Mouse (Mus musculus): Measurements from ENCODE around the gene Nos2. TPM values are rescaled to one million over a fixed set of nuclear protein-coding genes. Genes with fewer than 3 reads are reported as not detected.

Nos2 gene
- 0.78 and 1.2 TPM in 2 replicates for polyA plus RNA-seq (2015; fragmentation: Nextera tagmentation; extraction: Ambion mirVana)

- no peaks in the 10 kb centered on the region for H3K36me3 ChIP-seq
- no peak within 1 kb of the TSS for H3K27ac ChIP-seq (replicated peaks)
- no peak within 1 kb of the TSS for H3K9ac ChIP-seq (replicated peaks)
- peaks cover 27% of the 10 kb centered on the region for H3K27me3 ChIP-seq
- no peak within 1 kb of the TSS for H3K4me2 ChIP-seq (replicated peaks)
- H3K4me1 ChIP-seq: peaks cover 8% of the 10 kb centered on the region
- no peak within 1 kb of the TSS for H3K4me3 ChIP-seq
- H3K9me3 ChIP-seq: no peaks in the 10 kb centered on the region
- ATAC-seq (replicated peaks): no peak
- WGBS: 54% methylated on average over 6 of the region's 6 CpGs
Measured at GRCm38 (mm10) chr11:78920411-78920939, at the start of gene Nos2. Gene Nos2 (plus strand): TSS chr11:78920787.

- H3K4me3 ChIP-seq: no peak overlapping the region
- WGBS: 84% methylated on average over 4 of the region's 4 CpGs
- no peaks in the 10 kb centered on the region for H3K4me1 ChIP-seq
- ATAC-seq (replicated peaks): no peak
- no peak overlapping the region for H3K9ac ChIP-seq (replicated peaks)
- H3K36me3 ChIP-seq: no peaks in the 10 kb centered on the region
- H3K4me2 ChIP-seq (replicated peaks): no peak overlapping the region
- H3K9me3 ChIP-seq: no peaks in the 10 kb centered on the region
- H3K27ac ChIP-seq (replicated peaks): no peak overlapping the region
- H3K27me3 ChIP-seq: no peaks in the 10 kb centered on the region
Measured at GRCm38 (mm10) chr11:78870891-78871290, 49.7 kb upstream of the Nos2 start.

- Histone ChIP-seq H3K36me3 (no peaks in the 10 kb centered on the region), H3K4me2 (replicated peaks) (no peak overlapping the region), H3K4me1 (no peaks in the 10 kb centered on the region), H3K9ac (replicated peaks) (no peak overlapping the region), H3K27me3 (no peaks in the 10 kb centered on the region), H3K27ac (replicated peaks) (no peak overlapping the region), H3K9me3 (no peaks in the 10 kb centered on the region), H3K4me3 (no peak overlapping the region)
- no peak for ATAC-seq (replicated peaks)
- 61% methylated on average over 2 of the region's 2 CpGs for WGBS
Measured at GRCm38 (mm10) chr11:78872782-78873181, 47.8 kb upstream of the Nos2 start.

GRCm38 (mm10) chr11:78879727-78880126 lies 40.9 kb upstream of the Nos2 start:
- H3K36me3 ChIP-seq: no peaks in the 10 kb centered on the region
- no peak overlapping the region for H3K4me3 ChIP-seq
- H3K4me1 ChIP-seq: no peaks in the 10 kb centered on the region
- no peak for ATAC-seq (replicated peaks)
- 90% methylated on average over 3 of the region's 3 CpGs for WGBS
- H3K9ac ChIP-seq (replicated peaks): no peak overlapping the region
- H3K4me2 ChIP-seq (replicated peaks): no peak overlapping the region
- no peak overlapping the region for H3K27ac ChIP-seq (replicated peaks)
- H3K9me3 ChIP-seq: no peaks in the 10 kb centered on the region
- H3K27me3 ChIP-seq: no peaks in the 10 kb centered on the region

- Histone ChIP-seq H3K4me1 (peaks cover 14% of the 10 kb centered on the region), H3K27me3 (no peaks in the 10 kb centered on the region), H3K9ac (replicated peaks) (no peak overlapping the region), H3K4me2 (replicated peaks) (peak overlapping the region; percentile 4; the same call in 1 of the 2 replicates), H3K27ac (replicated peaks) (peak overlapping the region; percentile 78), H3K36me3 (no peaks in the 10 kb centered on the region), H3K9me3 (no peaks in the 10 kb centered on the region), H3K4me3 (no peak overlapping the region)
- 24% methylated on average over 1 of the region's 1 CpGs for WGBS
- ATAC-seq (replicated peaks): peak; percentile 53; the same call in 1 of the 2 replicates
Measured at GRCm38 (mm10) chr11:78886693-78887092, 33.9 kb upstream of the Nos2 start.

- H3K9ac ChIP-seq (replicated peaks): no peak overlapping the region
- peaks cover 14% of the 10 kb centered on the region for H3K4me1 ChIP-seq
- no peaks in the 10 kb centered on the region for H3K27me3 ChIP-seq
- H3K4me3 ChIP-seq: no peak overlapping the region
- no peaks in the 10 kb centered on the region for H3K36me3 ChIP-seq
- ATAC-seq (replicated peaks): peak; percentile 91
- no peaks in the 10 kb centered on the region for H3K9me3 ChIP-seq
- 16% methylated on average over 9 of the region's 9 CpGs for WGBS
- H3K4me2 ChIP-seq (replicated peaks): peak overlapping the region; percentile 4; the same call in 1 of the 2 replicates
- peak overlapping the region; percentile 78 for H3K27ac ChIP-seq (replicated peaks)
Measured at GRCm38 (mm10) chr11:78887102-78887971, 33.2 kb upstream of the Nos2 start.

GRCm38 (mm10) chr11:78889156-78889555 lies 31.4 kb upstream of the Nos2 start:
- H3K36me3 ChIP-seq: no peaks in the 10 kb centered on the region
- 86% methylated on average over 4 of the region's 4 CpGs for WGBS
- no peak overlapping the region for H3K4me2 ChIP-seq (replicated peaks)
- peaks cover 14% of the 10 kb centered on the region for H3K4me1 ChIP-seq
- H3K27me3 ChIP-seq: no peaks in the 10 kb centered on the region
- H3K9ac ChIP-seq (replicated peaks): no peak overlapping the region
- no peak for ATAC-seq (replicated peaks)
- no peaks in the 10 kb centered on the region for H3K9me3 ChIP-seq
- no peak overlapping the region for H3K27ac ChIP-seq (replicated peaks)
- H3K4me3 ChIP-seq: no peak overlapping the region

GRCm38 (mm10) chr11:78896357-78897123 lies 24.0 kb upstream of the Nos2 start:
- Histone ChIP-seq H3K36me3 (no peaks in the 10 kb centered on the region), H3K9ac (replicated peaks) (no peak overlapping the region), H3K4me1 (no peaks in the 10 kb centered on the region), H3K27ac (replicated peaks) (no peak overlapping the region), H3K9me3 (no peaks in the 10 kb centered on the region), H3K27me3 (no peaks in the 10 kb centered on the region), H3K4me2 (replicated peaks) (no peak overlapping the region), H3K4me3 (no peak overlapping the region)
- WGBS: 72% methylated on average over 7 of the region's 7 CpGs
- no peak for ATAC-seq (replicated peaks)

GRCm38 (mm10) chr11:78915473-78915872 lies 5.1 kb upstream of the Nos2 start:
- Histone ChIP-seq H3K36me3 (no peaks in the 10 kb centered on the region), H3K27me3 (no peaks in the 10 kb centered on the region), H3K27ac (replicated peaks) (no peak overlapping the region), H3K9ac (replicated peaks) (no peak overlapping the region), H3K4me1 (no peaks in the 10 kb centered on the region), H3K4me2 (replicated peaks) (no peak overlapping the region), H3K9me3 (no peaks in the 10 kb centered on the region), H3K4me3 (no peak overlapping the region)
- WGBS: 81% methylated on average over 6 of the region's 6 CpGs
- no peak for ATAC-seq (replicated peaks)

GRCm38 (mm10) chr11:78916410-78916809 lies 4.2 kb upstream of the Nos2 start:
- Histone ChIP-seq H3K9me3 (no peaks in the 10 kb centered on the region), H3K27me3 (no peaks in the 10 kb centered on the region), H3K4me3 (no peak overlapping the region), H3K36me3 (no peaks in the 10 kb centered on the region), H3K4me1 (no peaks in the 10 kb centered on the region), H3K9ac (replicated peaks) (no peak overlapping the region), H3K4me2 (replicated peaks) (no peak overlapping the region), H3K27ac (replicated peaks) (no peak overlapping the region)
- 80% methylated on average over 1 of the region's 1 CpGs for WGBS
- no peak for ATAC-seq (replicated peaks)

GRCm38 (mm10) chr11:78919745-78920144 lies 842 bp upstream of the Nos2 start:
- no peak for ATAC-seq (replicated peaks)
- 82% methylated on average over 4 of the region's 4 CpGs for WGBS
- H3K9me3 ChIP-seq: no peaks in the 10 kb centered on the region
- no peak overlapping the region for H3K4me3 ChIP-seq
- peaks cover 3% of the 10 kb centered on the region for H3K4me1 ChIP-seq
- no peak overlapping the region for H3K9ac ChIP-seq (replicated peaks)
- no peak overlapping the region for H3K4me2 ChIP-seq (replicated peaks)
- H3K36me3 ChIP-seq: no peaks in the 10 kb centered on the region
- peaks cover 20% of the 10 kb centered on the region; the same call in 1 of the 2 replicates for H3K27me3 ChIP-seq
- H3K27ac ChIP-seq (replicated peaks): no peak overlapping the region

Data from forebrain, embryonic 15.5 days (tissue).